Mouse (Mus musculus): ENCODE measurements around the gene Dab2. TPM values are rescaled to one million over a fixed set of nuclear protein-coding genes. Genes with fewer than 3 reads are reported as not detected.

Dab2 gene
- polyA plus RNA-seq (2014; fragmentation: Nextera tagmentation; extraction: Ambion mirVana), result 100 and 102 TPM in 2 replicates

DNA sequence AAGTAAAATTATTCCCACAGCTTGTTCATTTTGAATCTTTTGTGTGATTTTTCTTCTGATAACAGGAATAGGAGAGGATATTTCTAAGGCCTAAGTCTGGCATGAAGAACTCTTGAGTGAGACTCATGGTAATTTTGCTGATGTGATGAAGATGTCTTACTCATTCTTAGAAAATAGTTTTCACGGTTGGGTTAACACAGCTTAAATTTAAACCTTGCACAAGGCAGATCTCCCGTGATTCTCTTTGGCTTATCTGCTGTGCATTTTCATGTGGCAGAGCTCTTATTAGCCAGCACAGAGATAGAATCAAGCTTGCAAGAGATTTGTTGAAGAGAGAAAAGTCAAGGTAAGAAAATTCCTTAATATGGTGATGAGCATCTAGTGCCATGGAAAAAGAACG is at the start of gene Dab2:
TSS of gene Dab2 (plus strand) at position 235 of the 400 bp plus-strand sequence.
- WGBS, result 70% methylated on average over 3 of the region's 3 CpGs

GRCm38 (mm10) chr15:6253471-6253870 is 46.1 kb upstream of the Dab2 start:
- DNase-seq (ENCODE audit: low spot score) (no peak), ATAC-seq (ENCODE audit: low read depth) (no peak)
- Histone ChIP-seq H3K27me3 (replicated peaks; ENCODE audit: control insufficient read depth, insufficient read depth, low read length) (no peaks in the 10 kb centered on the region), H3K4me3 (ENCODE audit: low read depth, low read length) (no peak overlapping the region), H3K9ac (ENCODE audit: low read depth, low read length) (no peak overlapping the region), H3K27ac (replicated peaks; ENCODE audit: low read depth, low read length) (no peak overlapping the region), H3K4me1 (ENCODE audit: control insufficient read depth, insufficient read depth, low read length) (no peaks in the 10 kb centered on the region), H3K4me2 (ENCODE audit: low read depth, low read length) (no peak overlapping the region), H3K9me3 (ENCODE audit: control insufficient read depth, low read length) (no peaks in the 10 kb centered on the region), H3K36me3 (ENCODE audit: control insufficient read depth, insufficient read depth, low read length) (no peaks in the 10 kb centered on the region)
- WGBS, result 80% methylated on average over 2 of the region's 2 CpGs

More for the DNA sequence above, at the start of gene Dab2:
- H3K36me3 ChIP-seq (ENCODE audit: control insufficient read depth, insufficient read depth, low read length), result no peaks in the 10 kb centered on the region
- no peak within 1 kb of the TSS for H3K4me3 ChIP-seq (ENCODE audit: low read depth, low read length)
- H3K4me2 ChIP-seq (ENCODE audit: low read depth, low read length), result no peak within 1 kb of the TSS
- H3K9me3 ChIP-seq (ENCODE audit: control insufficient read depth, low read length), result no peaks in the 10 kb centered on the region
- no peaks in the 10 kb centered on the region for H3K4me1 ChIP-seq (ENCODE audit: control insufficient read depth, insufficient read depth, low read length)
- H3K27ac ChIP-seq (replicated peaks; ENCODE audit: low read depth, low read length), result no peak within 1 kb of the TSS
- ATAC-seq (ENCODE audit: low read depth) (no peak), DNase-seq (ENCODE audit: low spot score) (no peak)
- H3K9ac ChIP-seq (ENCODE audit: low read depth, low read length), result no peak within 1 kb of the TSS
- H3K27me3 ChIP-seq (replicated peaks; ENCODE audit: control insufficient read depth, insufficient read depth, low read length), result no peaks in the 10 kb centered on the region

- WGBS, result 95% methylated on average over 2 of the region's 2 CpGs
- no peak for ATAC-seq (ENCODE audit: low read depth)
- no peak overlapping the region for H3K4me3 ChIP-seq (ENCODE audit: low read depth, low read length)
- no peak overlapping the region for H3K27ac ChIP-seq (replicated peaks; ENCODE audit: low read depth, low read length)
- H3K9ac ChIP-seq (ENCODE audit: low read depth, low read length), result no peak overlapping the region
- H3K4me1 ChIP-seq (ENCODE audit: control insufficient read depth, insufficient read depth, low read length), result no peaks in the 10 kb centered on the region
- H3K36me3 ChIP-seq (ENCODE audit: control insufficient read depth, insufficient read depth, low read length), result no peaks in the 10 kb centered on the region
- H3K9me3 ChIP-seq (ENCODE audit: control insufficient read depth, low read length), result no peaks in the 10 kb centered on the region
- no peaks in the 10 kb centered on the region for H3K27me3 ChIP-seq (replicated peaks; ENCODE audit: control insufficient read depth, insufficient read depth, low read length)
- no peak overlapping the region for H3K4me2 ChIP-seq (ENCODE audit: low read depth, low read length)
- no peak for DNase-seq (ENCODE audit: low spot score)
These were observed 45.2 kb upstream of the Dab2 start for GRCm38 (mm10) chr15:6254383-6254782.

- no peaks in the 10 kb centered on the region for H3K36me3 ChIP-seq (ENCODE audit: control insufficient read depth, insufficient read depth, low read length)
- H3K27me3 ChIP-seq (replicated peaks; ENCODE audit: control insufficient read depth, insufficient read depth, low read length), result no peaks in the 10 kb centered on the region
- no peak for ATAC-seq (ENCODE audit: low read depth)
These were observed 42.5 kb upstream of the Dab2 start for GRCm38 (mm10) chr15:6257049-6257448.

DNA sequence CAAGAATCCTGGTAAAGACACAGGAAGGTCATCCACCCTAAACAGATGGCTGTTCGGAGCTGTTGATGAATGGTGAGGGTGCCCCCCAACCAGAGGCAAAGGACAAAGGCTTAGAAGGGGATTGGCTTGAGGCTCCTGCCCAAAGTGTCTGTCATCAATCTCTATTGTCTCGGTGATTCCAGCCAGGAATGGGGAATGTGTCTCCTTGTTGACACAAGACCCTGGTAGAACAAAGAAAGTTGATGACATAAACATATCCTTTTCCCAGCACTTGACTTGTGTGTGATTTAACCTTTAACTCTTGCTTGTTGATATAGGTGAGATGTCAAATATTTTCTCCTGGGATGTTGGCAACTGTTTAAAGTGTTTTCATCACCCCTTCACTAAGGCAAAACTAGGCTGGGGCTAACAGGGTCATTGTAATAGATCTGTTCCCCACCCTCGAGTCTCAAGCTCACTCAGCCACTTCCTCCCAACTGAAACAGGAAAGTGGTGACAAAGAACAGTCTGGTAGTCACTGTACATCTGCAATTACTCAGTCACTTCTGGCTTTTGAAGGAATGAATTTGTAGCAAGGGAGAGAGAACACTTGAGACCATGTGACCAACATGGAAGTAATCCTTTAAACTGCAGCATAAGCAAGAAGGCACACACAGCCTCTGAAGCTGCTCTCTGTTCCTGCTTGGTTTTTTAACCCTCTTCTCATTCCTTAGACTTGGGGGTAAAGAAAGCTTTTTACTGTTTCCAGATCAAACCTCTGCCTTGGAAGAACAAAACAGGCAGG is 39.4 kb upstream of the Dab2 start:
- peak; percentile 44 for DNase-seq (ENCODE audit: low spot score)
- Histone ChIP-seq H3K4me3 (ENCODE audit: low read depth, low read length) (no peak overlapping the region), H3K9ac (ENCODE audit: low read depth, low read length) (no peak overlapping the region), H3K4me2 (ENCODE audit: low read depth, low read length) (no peak overlapping the region), H3K36me3 (ENCODE audit: control insufficient read depth, insufficient read depth, low read length) (no peaks in the 10 kb centered on the region), H3K27me3 (replicated peaks; ENCODE audit: control insufficient read depth, insufficient read depth, low read length) (no peaks in the 10 kb centered on the region), H3K27ac (replicated peaks; ENCODE audit: low read depth, low read length) (0 out of 2 replicates have a peak overlapping the region, but pooled peaks have one; percentile 44), H3K9me3 (ENCODE audit: control insufficient read depth, low read length) (no peaks in the 10 kb centered on the region), H3K4me1 (ENCODE audit: control insufficient read depth, insufficient read depth, low read length) (no peaks in the 10 kb centered on the region)
- ATAC-seq (ENCODE audit: low read depth), result no peak
- 41% methylated on average over 3 of the region's 3 CpGs for WGBS

More at GRCm38 (mm10) chr15:6257049-6257448, 42.5 kb upstream of the Dab2 start:
- Histone ChIP-seq H3K4me1 (ENCODE audit: control insufficient read depth, insufficient read depth, low read length) (no peaks in the 10 kb centered on the region), H3K4me2 (ENCODE audit: low read depth, low read length) (no peak overlapping the region), H3K9me3 (ENCODE audit: control insufficient read depth, low read length) (no peaks in the 10 kb centered on the region), H3K9ac (ENCODE audit: low read depth, low read length) (no peak overlapping the region), H3K4me3 (ENCODE audit: low read depth, low read length) (no peak overlapping the region), H3K27ac (replicated peaks; ENCODE audit: low read depth, low read length) (no peak overlapping the region)
- no peak for DNase-seq (ENCODE audit: low spot score)
- 84% methylated on average over 2 of the region's 2 CpGs for WGBS

DNA sequence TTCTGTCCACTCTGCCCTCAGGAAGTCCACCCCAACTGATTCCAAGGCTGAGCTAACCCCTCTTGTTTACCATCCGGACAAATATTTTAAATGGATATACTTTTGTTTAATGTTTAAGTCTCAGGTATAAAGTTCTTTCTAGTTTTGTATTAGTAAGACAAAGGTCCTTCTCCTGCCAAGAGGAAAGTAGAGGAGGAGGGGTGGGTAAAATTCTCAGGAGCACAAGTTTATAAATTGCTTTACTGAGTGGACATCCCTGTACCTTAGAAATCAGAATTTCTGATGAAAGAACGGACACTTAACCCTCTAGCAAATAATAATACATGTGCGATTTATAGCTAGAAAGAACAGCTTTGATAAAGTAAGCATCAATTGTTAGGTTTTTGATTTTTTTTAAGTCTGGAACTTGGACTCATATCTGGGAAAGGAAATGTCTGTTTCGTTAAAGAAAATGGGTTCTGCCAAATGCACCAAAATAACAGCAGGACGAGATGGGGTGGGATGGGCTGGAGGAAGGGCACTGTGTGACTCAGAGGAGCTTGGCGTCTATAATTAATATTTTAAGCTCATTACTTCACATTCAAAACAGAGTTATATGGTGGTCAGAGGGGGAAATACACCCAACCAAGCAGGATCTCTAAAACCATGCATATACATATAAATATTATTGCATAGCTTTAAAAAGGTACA is 38.7 kb upstream of the Dab2 start:
- DNase-seq (ENCODE audit: low spot score) (no peak), ATAC-seq (ENCODE audit: low read depth) (no peak)
- Histone ChIP-seq H3K27me3 (replicated peaks; ENCODE audit: control insufficient read depth, insufficient read depth, low read length) (no peaks in the 10 kb centered on the region), H3K27ac (replicated peaks; ENCODE audit: low read depth, low read length) (0 out of 2 replicates have a peak overlapping the region, but pooled peaks have one; percentile 44), H3K4me1 (ENCODE audit: control insufficient read depth, insufficient read depth, low read length) (no peaks in the 10 kb centered on the region), H3K9ac (ENCODE audit: low read depth, low read length) (no peak overlapping the region), H3K4me3 (ENCODE audit: low read depth, low read length) (no peak overlapping the region), H3K36me3 (ENCODE audit: control insufficient read depth, insufficient read depth, low read length) (no peaks in the 10 kb centered on the region), H3K4me2 (ENCODE audit: low read depth, low read length) (no peak overlapping the region), H3K9me3 (ENCODE audit: control insufficient read depth, low read length) (no peaks in the 10 kb centered on the region)
- WGBS, result 72% methylated on average over 6 of the region's 6 CpGs

- H3K9ac ChIP-seq (ENCODE audit: low read depth, low read length), result no peak overlapping the region
- peak; percentile 45 for DNase-seq (ENCODE audit: low spot score)
- H3K36me3 ChIP-seq (ENCODE audit: control insufficient read depth, insufficient read depth, low read length), result no peaks in the 10 kb centered on the region
- H3K27me3 ChIP-seq (replicated peaks; ENCODE audit: control insufficient read depth, insufficient read depth, low read length), result no peaks in the 10 kb centered on the region
- WGBS, result 63% methylated on average over 3 of the region's 3 CpGs
- no peaks in the 10 kb centered on the region for H3K4me1 ChIP-seq (ENCODE audit: control insufficient read depth, insufficient read depth, low read length)
- ATAC-seq (ENCODE audit: low read depth), result no peak
- H3K4me2 ChIP-seq (ENCODE audit: low read depth, low read length), result no peak overlapping the region
- H3K27ac ChIP-seq (replicated peaks; ENCODE audit: low read depth, low read length), result no peak overlapping the region
- H3K9me3 ChIP-seq (ENCODE audit: control insufficient read depth, low read length), result no peaks in the 10 kb centered on the region
- H3K4me3 ChIP-seq (ENCODE audit: low read depth, low read length), result no peak overlapping the region
These were observed 32.3 kb upstream of the Dab2 start for GRCm38 (mm10) chr15:6267147-6267758.

DNA sequence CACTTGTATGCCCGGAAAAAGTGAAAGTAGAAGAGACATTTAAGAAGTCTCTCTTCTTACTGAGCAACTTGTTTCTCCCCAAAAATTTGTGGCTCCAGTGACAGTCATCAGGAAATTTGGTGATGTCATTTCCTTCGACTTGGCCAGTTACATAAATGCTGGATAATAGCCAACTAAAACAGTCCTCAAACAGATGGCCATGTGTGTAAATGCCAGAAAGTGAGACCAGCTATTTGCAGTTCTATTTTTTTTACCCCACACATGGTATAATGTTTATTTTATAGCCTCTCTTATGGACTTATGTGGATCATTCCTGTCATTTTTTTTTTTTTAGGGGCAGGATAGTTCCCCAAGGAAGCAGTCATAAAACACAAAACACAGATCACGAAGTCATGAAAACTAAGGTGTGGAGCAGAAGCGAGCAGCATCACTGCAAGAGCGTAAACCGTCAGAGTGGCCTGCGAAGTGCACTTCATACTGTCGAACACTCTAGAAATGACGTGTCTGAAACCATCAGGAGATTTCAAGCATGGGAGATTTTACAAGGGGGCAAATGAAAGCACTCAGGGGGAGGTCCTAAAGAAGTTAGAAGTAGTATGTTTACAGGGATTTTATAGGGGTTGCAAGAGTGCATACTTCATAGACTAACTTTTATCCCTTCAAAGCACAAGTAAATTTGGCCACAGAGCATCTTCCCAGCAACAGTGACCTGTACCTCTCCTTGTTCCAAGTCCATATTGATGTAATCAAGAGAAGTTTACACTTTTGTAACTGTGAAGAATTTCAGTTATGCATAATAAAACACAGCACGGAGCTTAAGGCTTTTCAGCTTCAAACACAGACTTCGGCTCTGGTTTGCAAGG is 20.8 kb upstream of the Dab2 start:
- 48% methylated on average over 11 of the region's 11 CpGs for WGBS
- no peak overlapping the region for H3K4me2 ChIP-seq (ENCODE audit: low read depth, low read length)
- peak; percentile 55 for DNase-seq (ENCODE audit: low spot score)
- no peak overlapping the region for H3K9ac ChIP-seq (ENCODE audit: low read depth, low read length)
- no peak for ATAC-seq (ENCODE audit: low read depth)
- H3K27me3 ChIP-seq (replicated peaks; ENCODE audit: control insufficient read depth, insufficient read depth, low read length), result no peaks in the 10 kb centered on the region
- peaks cover 23% of the 10 kb centered on the region for H3K4me1 ChIP-seq (ENCODE audit: control insufficient read depth, insufficient read depth, low read length)
- no peak overlapping the region for H3K4me3 ChIP-seq (ENCODE audit: low read depth, low read length)
- H3K36me3 ChIP-seq (ENCODE audit: control insufficient read depth, insufficient read depth, low read length), result no peaks in the 10 kb centered on the region
- H3K27ac ChIP-seq (replicated peaks; ENCODE audit: low read depth, low read length), result peak overlapping the region; percentile 46
- H3K9me3 ChIP-seq (ENCODE audit: control insufficient read depth, low read length), result no peaks in the 10 kb centered on the region
